Mouse (Mus musculus): ENCODE measurements around the gene Ptk6. TPM values are rescaled to one million over a fixed set of nuclear protein-coding genes. Genes with fewer than 3 reads are reported as not detected.
A peak's percentile ranks its signal among the peaks of the same experiment; 100 is the strongest.

The Ptk6 gene
- total and polyA plus RNA-seq, 3 experiments = 0.22 TPM; not detected in 2

GRCm38 (mm10) chr2:181186635-181187034, 16.0 kb downstream of the Ptk6 start:
- Histone ChIP-seq H3K4me3 (ENCODE audit: low read depth, low read length) (peak overlapping the region; percentile 86), H3K36me3 (replicated peaks) (peaks cover 17% of the 10 kb centered on the region), H3K4me1 (ENCODE audit: insufficient read depth, low read depth, low read length) (peaks cover 24% of the 10 kb centered on the region), H3K9me3 (replicated peaks) (no peaks in the 10 kb centered on the region), H3K27me3 (ENCODE audit: insufficient read depth, low read length) (peaks cover 8% of the 10 kb centered on the region; the same call in 1 of the 2 replicates)
- ATAC-seq (ENCODE audit: extremely low read depth, insufficient number of reproducible peaks, low FRiP score, poor library complexity, severe bottlenecking) = peak; percentile 65
- TF ChIP-seq CTCF (IDR thresholded peaks at IDR 0.05; ENCODE audit: low read depth, low read length) = peak; percentile 98
- no peak for TF ChIP-seq GATA2 (IDR thresholded peaks at IDR 0.05; ENCODE audit: borderline replicate concordance, low read depth, low read length)
- DNase-seq (ENCODE audit: low spot score) = peak; percentile 75

GRCm38 (mm10) chr2:181180898-181181297, 21.7 kb downstream of the Ptk6 start:
- Histone ChIP-seq H3K9me3 (replicated peaks) (no peaks in the 10 kb centered on the region), H3K4me3 (ENCODE audit: low read depth, low read length) (no peak overlapping the region)

GRCm38 (mm10) chr2:181178471-181178870, 24.1 kb downstream of the Ptk6 start:
- ATAC-seq (ENCODE audit: extremely low read depth, insufficient number of reproducible peaks, low FRiP score, poor library complexity, severe bottlenecking) = no peak
- no peak for DNase-seq (ENCODE audit: low spot score)
- H3K9me3 ChIP-seq (replicated peaks) = no peaks in the 10 kb centered on the region
- no peaks in the 10 kb centered on the region for H3K4me1 ChIP-seq (ENCODE audit: insufficient read depth, low read depth, low read length)
- peaks cover 8% of the 10 kb centered on the region for H3K27me3 ChIP-seq (ENCODE audit: insufficient read depth, low read length)
- no peak overlapping the region for H3K4me3 ChIP-seq (ENCODE audit: low read depth, low read length)
- no peaks in the 10 kb centered on the region for H3K36me3 ChIP-seq (replicated peaks)
- no peak for TF ChIP-seq TAL1 (conservative IDR thresholded peaks at IDR 0.05; ENCODE audit: low read depth, low read length)

More at GRCm38 (mm10) chr2:181180898-181181297, 21.7 kb downstream of the Ptk6 start:
- no peaks in the 10 kb centered on the region for H3K4me1 ChIP-seq (ENCODE audit: insufficient read depth, low read depth, low read length)
- DNase-seq (ENCODE audit: low spot score) (no peak), ATAC-seq (ENCODE audit: extremely low read depth, insufficient number of reproducible peaks, low FRiP score, poor library complexity, severe bottlenecking) (no peak)
- H3K36me3 ChIP-seq (replicated peaks) = no peaks in the 10 kb centered on the region
- no peak for TF ChIP-seq GATA2 (IDR thresholded peaks at IDR 0.05; ENCODE audit: borderline replicate concordance, low read depth, low read length)
- no peak for TF ChIP-seq GATA1 (IDR thresholded peaks at IDR 0.05; ENCODE audit: borderline replicate concordance, low read length)
- TF ChIP-seq TAL1 (conservative IDR thresholded peaks at IDR 0.05; ENCODE audit: low read depth, low read length) = no peak
- no peak for TF ChIP-seq POLR2AphosphoS5 (IDR thresholded peaks at IDR 0.05; ENCODE audit: insufficient replicate concordance, low read depth, low read length)
- no peak for TF ChIP-seq CTCF (IDR thresholded peaks at IDR 0.05; ENCODE audit: low read depth, low read length)
- H3K27me3 ChIP-seq (ENCODE audit: insufficient read depth, low read length) = peaks cover 15% of the 10 kb centered on the region

GRCm38 (mm10) chr2:181178015-181178414, 24.6 kb downstream of the Ptk6 start:
- TF ChIP-seq GATA1 (IDR thresholded peaks at IDR 0.05; ENCODE audit: borderline replicate concordance, low read length) = no peak
- TF ChIP-seq TAL1 (conservative IDR thresholded peaks at IDR 0.05; ENCODE audit: low read depth, low read length) = no peak
- no peak for TF ChIP-seq POLR2AphosphoS5 (IDR thresholded peaks at IDR 0.05; ENCODE audit: insufficient replicate concordance, low read depth, low read length)
- TF ChIP-seq GATA2 (IDR thresholded peaks at IDR 0.05; ENCODE audit: borderline replicate concordance, low read depth, low read length) = no peak
- no peak for TF ChIP-seq CTCF (IDR thresholded peaks at IDR 0.05; ENCODE audit: low read depth, low read length)
- DNase-seq (ENCODE audit: low spot score) = no peak
- H3K4me3 ChIP-seq (ENCODE audit: low read depth, low read length) = no peak overlapping the region

GRCm38 (mm10) chr2:181174646-181175045, 27.9 kb downstream of the Ptk6 start:
- Histone ChIP-seq H3K4me3 (ENCODE audit: low read depth, low read length) (no peak overlapping the region), H3K27me3 (ENCODE audit: insufficient read depth, low read length) (peaks cover 4% of the 10 kb centered on the region), H3K4me1 (ENCODE audit: insufficient read depth, low read depth, low read length) (no peaks in the 10 kb centered on the region), H3K36me3 (replicated peaks) (no peaks in the 10 kb centered on the region), H3K9me3 (replicated peaks) (no peaks in the 10 kb centered on the region)
- DNase-seq (ENCODE audit: low spot score) = no peak
- no peak for ATAC-seq (ENCODE audit: extremely low read depth, insufficient number of reproducible peaks, low FRiP score, poor library complexity, severe bottlenecking)
- TF ChIP-seq POLR2AphosphoS5 (IDR thresholded peaks at IDR 0.05; ENCODE audit: insufficient replicate concordance, low read depth, low read length) = no peak

More at GRCm38 (mm10) chr2:181178015-181178414, 24.6 kb downstream of the Ptk6 start:
- Histone ChIP-seq H3K27me3 (ENCODE audit: insufficient read depth, low read length) (peaks cover 8% of the 10 kb centered on the region), H3K4me1 (ENCODE audit: insufficient read depth, low read depth, low read length) (no peaks in the 10 kb centered on the region), H3K9me3 (replicated peaks) (no peaks in the 10 kb centered on the region), H3K36me3 (replicated peaks) (no peaks in the 10 kb centered on the region)
- ATAC-seq (ENCODE audit: extremely low read depth, insufficient number of reproducible peaks, low FRiP score, poor library complexity, severe bottlenecking) = no peak

GRCm38 (mm10) chr2:181166469-181166868, 36.1 kb downstream of the Ptk6 start:
- no peak overlapping the region for H3K4me3 ChIP-seq (ENCODE audit: low read depth, low read length)
- ATAC-seq (ENCODE audit: extremely low read depth, insufficient number of reproducible peaks, low FRiP score, poor library complexity, severe bottlenecking) (no peak), DNase-seq (ENCODE audit: low spot score) (no peak)
- H3K4me1 ChIP-seq (ENCODE audit: insufficient read depth, low read depth, low read length) = no peaks in the 10 kb centered on the region
- no peaks in the 10 kb centered on the region for H3K36me3 ChIP-seq (replicated peaks)
- H3K27me3 ChIP-seq (ENCODE audit: insufficient read depth, low read length) = peaks cover 6% of the 10 kb centered on the region; the same call in 1 of the 2 replicates
- TF ChIP-seq GATA1 (IDR thresholded peaks at IDR 0.05; ENCODE audit: borderline replicate concordance, low read length) (no peak), TAL1 (conservative IDR thresholded peaks at IDR 0.05; ENCODE audit: low read depth, low read length) (no peak), CTCF (IDR thresholded peaks at IDR 0.05; ENCODE audit: low read depth, low read length) (no peak), POLR2AphosphoS5 (IDR thresholded peaks at IDR 0.05; ENCODE audit: insufficient replicate concordance, low read depth, low read length) (no peak), GATA2 (IDR thresholded peaks at IDR 0.05; ENCODE audit: borderline replicate concordance, low read depth, low read length) (no peak)
- H3K9me3 ChIP-seq (replicated peaks) = no peaks in the 10 kb centered on the region

- H3K27me3 ChIP-seq (ENCODE audit: insufficient read depth, low read length) = peaks cover 9% of the 10 kb centered on the region; the same call in 1 of the 2 replicates
- H3K36me3 ChIP-seq (replicated peaks) = no peaks in the 10 kb centered on the region
- H3K4me3 ChIP-seq (ENCODE audit: low read depth, low read length) = no peak overlapping the region
- no peaks in the 10 kb centered on the region for H3K4me1 ChIP-seq (ENCODE audit: insufficient read depth, low read depth, low read length)
- DNase-seq (ENCODE audit: low spot score) (no peak), ATAC-seq (ENCODE audit: extremely low read depth, insufficient number of reproducible peaks, low FRiP score, poor library complexity, severe bottlenecking) (no peak)
- no peak for TF ChIP-seq GATA1 (IDR thresholded peaks at IDR 0.05; ENCODE audit: borderline replicate concordance, low read length)
- H3K9me3 ChIP-seq (replicated peaks) = no peaks in the 10 kb centered on the region
Observed at GRCm38 (mm10) chr2:181160821-181161220, 41.8 kb downstream of the Ptk6 start.

Measured in G1E (cell line).